Mouse (Mus musculus) heart, adult 9 months (tissue): ENCODE results near the gene Rnase10.
A peak's percentile ranks its signal among the peaks of the same experiment; 100 is the strongest.
"Not testable (repeated sequence)": the region's sequence is repeated elsewhere in the genome, so short reads cannot be mapped to it uniquely, and the experiment has no call there.

Source experiments
- DNase-seq, 2 experiments: peaks; one replicate each; pipeline ENCODE4 v3.0.0; 2022; ENCODE audit warnings: low spot score in 2 of 2

Rnase10 gene

GRCm38 (mm10) chr14:51007152-51007801, at the start of gene Rnase10:
Gene Rnase10, plus strand, starts transcription at chr14:51007751.
- DNase-seq = no peak

GRCm38 (mm10) chr14:50958289-50958995, 49.1 kb upstream of the Rnase10 start:
- not testable (repeated sequence) for DNase-seq

- no peak for DNase-seq
These were observed 39.2 kb upstream of the Rnase10 start for GRCm38 (mm10) chr14:50968216-50968980.

GRCm38 (mm10) chr14:50969041-50969440, 38.5 kb upstream of the Rnase10 start:
- DNase-seq = no peak

GRCm38 (mm10) chr14:50969558-50970544, 37.7 kb upstream of the Rnase10 start:
- peak; percentile 34 to 51 for DNase-seq

GRCm38 (mm10) chr14:50970822-50971221, 36.7 kb upstream of the Rnase10 start:
- no peak for DNase-seq

- DNase-seq = not testable (repeated sequence)
These were observed 34.5 kb upstream of the Rnase10 start for GRCm38 (mm10) chr14:50973054-50973453.

GRCm38 (mm10) chr14:50973700-50974099, 33.9 kb upstream of the Rnase10 start:
- no peak for DNase-seq

- DNase-seq = no peak
These were observed 32.5 kb upstream of the Rnase10 start for GRCm38 (mm10) chr14:50975001-50975400.

- peak in 1 of 2 experiments; percentile 33 for DNase-seq
These were observed 30.9 kb upstream of the Rnase10 start for GRCm38 (mm10) chr14:50976674-50977073.

GRCm38 (mm10) chr14:50978451-50978850, 29.1 kb upstream of the Rnase10 start:
- DNase-seq = not testable (repeated sequence)

GRCm38 (mm10) chr14:50979631-50980030, 27.9 kb upstream of the Rnase10 start:
- no peak for DNase-seq

GRCm38 (mm10) chr14:50981207-50981606, 26.3 kb upstream of the Rnase10 start:
- DNase-seq = no peak

- peak; percentile 47 to 73 for DNase-seq
These were observed 25.7 kb upstream of the Rnase10 start for GRCm38 (mm10) chr14:50981837-50982236.

GRCm38 (mm10) chr14:50987668-50988067, 19.9 kb upstream of the Rnase10 start:
- DNase-seq = peak in 1 of 2 experiments; percentile 69

- no peak for DNase-seq
These were observed 16.5 kb upstream of the Rnase10 start for GRCm38 (mm10) chr14:50991037-50991436.

- peak in 1 of 2 experiments; percentile 49 for DNase-seq
These were observed 10.5 kb upstream of the Rnase10 start for GRCm38 (mm10) chr14:50997088-50997487.

- DNase-seq = peak; percentile 51 to 84
These were observed 9.4 kb upstream of the Rnase10 start for GRCm38 (mm10) chr14:50997999-50998666.

- peak; percentile 87 for DNase-seq
These were observed 563 bp downstream of the Rnase10 start for GRCm38 (mm10) chr14:51007914-51008713.

GRCm38 (mm10) chr14:51008781-51009180, 1.2 kb downstream of the Rnase10 start:
- DNase-seq = no peak
